Mouse (Mus musculus) neural tube, embryonic 11.5 days (tissue): ENCODE results near the gene Dclk2. TPM values are rescaled to one million over a fixed set of nuclear protein-coding genes. Genes with fewer than 3 reads are reported as not detected.

Source experiments
- ATAC-seq: fragments of 200-750 bp; cut with Nextera tagmentation; 2 replicates; pipeline ENCODE4 v1.8.0; 2017; ENCODE audit warnings: moderate number of reproducible peaks, mild to moderate bottlenecking, moderate TSS enrichment, moderate library complexity; ENCODE audit not compliant: insufficient read depth, low FRiP score, low TSS enrichment
- DNase-seq: peaks from one replicate; pipeline ENCODE4 v3.0.0-alpha.2; 2015; ENCODE audit warnings: low spot score
- H3K27ac ChIP-seq: fragments of 300-500 bp; sonication (generic); 2 replicates; pipeline ENCODE4 v1.5.1; 2014; ENCODE audit warnings: low read depth, mild to moderate bottlenecking, low read length
- H3K27me3 ChIP-seq: fragments of 300-500 bp; sonication (generic); 2 replicates; pipeline ENCODE4 v1.6.1; 2014; ENCODE audit warnings: mild to moderate bottlenecking, low read length, mixed read lengths; ENCODE audit not compliant: control insufficient read depth, insufficient read depth
- H3K36me3 ChIP-seq: fragments of 300-500 bp; sonication (generic); 2 replicates; pipeline ENCODE4 v1.6.1; 2014; ENCODE audit warnings: mild to moderate bottlenecking, low read length, moderate library complexity, mixed read lengths; ENCODE audit not compliant: control insufficient read depth, insufficient read depth
- H3K4me1 ChIP-seq: fragments of 300-500 bp; sonication (generic); 2 replicates; pipeline ENCODE4 v1.6.1; 2014; ENCODE audit warnings: low read length, mixed read lengths; ENCODE audit not compliant: control insufficient read depth, insufficient read depth
- H3K4me2 ChIP-seq: fragments of 300-500 bp; sonication (generic); 2 replicates; pipeline ENCODE4 v1.6.1; 2014; ENCODE audit warnings: low read depth, mild to moderate bottlenecking, moderate library complexity
- H3K4me3 ChIP-seq: fragments of 300-500 bp; sonication (generic); 2 replicates; pipeline ENCODE4 v1.5.1; 2014; ENCODE audit warnings: low read depth, low read length
- H3K9ac ChIP-seq: fragments of 300-500 bp; sonication (generic); 2 replicates; pipeline ENCODE4 v1.6.1; 2014; ENCODE audit warnings: mild to moderate bottlenecking, low read length
- H3K9me3 ChIP-seq: fragments of 300-500 bp; sonication (generic); 2 replicates; pipeline ENCODE4 v1.6.1; 2016; ENCODE audit warnings: low read length; ENCODE audit not compliant: control insufficient read depth
- WGBS: fragments of 180-500 bp; shearing (Covaris S2); extraction: QIAGEN DNeasy Blood & Tissue Kit; methylation state at CpG from one replicate; pipeline ENCODE4 v1.1.7; 2014; 5-methylcytosine and 5-hydroxymethylcytosine counted together
- polyA plus RNA-seq: library from polyadenylated mRNA; unstranded; fragments of >200 nt; fragmentation: Nextera tagmentation; extraction: Ambion mirVana; gene quantifications from 2 replicates; pipeline ENCODE4 v1.2.1, GENCODE M21; 2014

Dclk2 gene
- polyA plus RNA-seq, 1 experiment from 2014 or later, result 28.9 TPM

DNA sequence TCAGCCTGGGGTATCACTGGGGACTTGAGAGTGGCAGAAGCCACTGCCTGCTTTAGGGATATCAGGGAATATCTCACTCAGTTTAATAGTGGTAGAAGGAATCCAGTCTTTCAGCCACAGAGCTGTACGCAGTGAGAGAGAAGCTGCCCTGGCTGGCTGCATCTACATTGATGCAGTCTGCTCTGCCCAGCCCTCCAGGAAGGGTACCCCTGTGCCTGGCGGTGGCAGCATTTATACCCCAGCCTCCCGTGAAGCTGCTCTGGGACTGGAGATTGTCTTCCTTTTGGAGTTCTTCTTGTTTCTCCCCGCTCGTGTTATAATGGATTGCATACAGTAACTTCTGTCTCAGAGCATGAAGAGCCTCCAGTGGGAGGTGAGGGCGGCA is 145.2 kb downstream of the Dclk2 start:
- no peaks in the 10 kb centered on the region for H3K36me3 ChIP-seq
- H3K4me1 ChIP-seq, result no peaks in the 10 kb centered on the region
- no peak overlapping the region for H3K4me3 ChIP-seq
- H3K9me3 ChIP-seq, result no peaks in the 10 kb centered on the region
- H3K27ac ChIP-seq, result no peak overlapping the region
- H3K9ac ChIP-seq, result no peak overlapping the region
- no peaks in the 10 kb centered on the region for H3K27me3 ChIP-seq
- WGBS, result 90% methylated on average over 6 of the region's 6 CpGs
- H3K4me2 ChIP-seq, result no peak overlapping the region
- ATAC-seq (no peak), DNase-seq (no peak)

DNA sequence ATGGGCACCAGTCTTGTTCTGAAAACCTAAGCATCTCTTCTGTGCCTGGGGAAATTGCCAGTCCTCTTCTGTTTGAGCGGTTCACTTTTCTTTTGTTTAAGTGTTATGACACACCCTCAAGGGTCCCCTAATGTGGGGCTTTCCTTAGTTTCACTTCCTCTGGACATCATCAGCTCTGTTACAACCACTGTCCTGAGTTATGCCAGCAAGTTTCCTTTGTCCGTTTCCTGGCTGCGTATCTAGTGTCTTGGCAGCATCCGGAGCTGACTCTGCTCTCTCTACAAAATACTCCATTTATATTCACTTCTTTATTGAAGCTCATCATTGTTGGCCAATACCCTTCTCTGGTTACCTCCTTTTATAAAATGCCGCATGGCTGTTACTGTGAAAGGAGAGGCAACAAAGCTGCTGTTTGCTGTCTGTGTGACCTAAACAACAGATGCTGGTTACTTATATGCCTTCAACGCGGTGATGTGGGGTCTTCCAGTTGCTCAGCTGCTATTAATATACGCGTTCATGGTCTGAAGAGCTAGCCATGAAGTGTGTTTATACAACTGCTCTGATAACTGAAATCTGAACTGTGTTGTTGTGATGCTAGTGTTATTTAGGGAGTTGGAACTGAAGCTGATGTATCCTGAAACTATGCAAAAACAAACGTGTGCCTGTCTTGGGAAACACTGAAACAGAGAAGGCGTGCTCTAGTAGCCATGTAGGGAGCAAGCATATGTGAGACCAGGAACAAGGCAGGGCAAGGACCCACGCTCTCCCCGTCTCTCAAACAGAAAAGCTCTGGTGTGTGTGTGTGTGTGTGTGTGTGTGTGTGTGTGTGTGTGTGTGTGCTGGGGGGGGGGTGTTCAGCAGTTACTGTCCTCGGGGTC is 145.8 kb downstream of the Dclk2 start:
- no peaks in the 10 kb centered on the region for H3K4me1 ChIP-seq
- peak overlapping the region; percentile 50; the same call in 1 of the 2 replicates for H3K27ac ChIP-seq
- 65% methylated on average over 14 of the region's 14 CpGs for WGBS
- ATAC-seq (no peak), DNase-seq (no peak)
- H3K36me3 ChIP-seq, result no peaks in the 10 kb centered on the region
- H3K4me3 ChIP-seq, result no peak overlapping the region
- no peaks in the 10 kb centered on the region for H3K27me3 ChIP-seq
- H3K4me2 ChIP-seq, result no peak overlapping the region
- H3K9ac ChIP-seq, result no peak overlapping the region
- no peaks in the 10 kb centered on the region for H3K9me3 ChIP-seq

DNA sequence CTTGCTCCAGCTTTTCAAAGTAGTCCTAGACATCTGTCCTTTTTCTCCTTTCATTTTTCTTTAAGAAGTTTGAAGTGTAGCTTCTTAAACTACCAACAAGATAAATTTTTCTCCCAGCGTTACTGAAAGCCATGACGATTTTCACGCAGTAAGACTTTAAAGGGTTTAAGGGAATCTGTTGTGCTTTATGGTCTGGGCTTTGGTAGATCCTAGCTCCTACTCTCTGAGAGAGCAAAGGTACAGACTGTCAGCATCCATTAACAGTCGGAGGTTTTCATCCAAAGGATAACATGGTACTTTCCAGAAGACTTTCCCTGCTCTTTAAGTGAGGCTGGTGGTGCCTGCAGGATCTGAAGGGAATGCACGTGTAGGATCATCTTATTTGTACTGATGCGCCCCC is 151.7 kb downstream of the Dclk2 start:
- Histone ChIP-seq H3K4me2 (no peak overlapping the region), H3K27me3 (no peaks in the 10 kb centered on the region), H3K9ac (no peak overlapping the region), H3K4me1 (peaks cover 3% of the 10 kb centered on the region; the same call in 1 of the 2 replicates), H3K27ac (peak overlapping the region; percentile 17; the same call in 1 of the 2 replicates), H3K36me3 (no peaks in the 10 kb centered on the region), H3K4me3 (no peak overlapping the region), H3K9me3 (no peaks in the 10 kb centered on the region)
- DNase-seq (no peak), ATAC-seq (no peak)
- WGBS, result 42% methylated on average over 6 of the region's 6 CpGs

DNA sequence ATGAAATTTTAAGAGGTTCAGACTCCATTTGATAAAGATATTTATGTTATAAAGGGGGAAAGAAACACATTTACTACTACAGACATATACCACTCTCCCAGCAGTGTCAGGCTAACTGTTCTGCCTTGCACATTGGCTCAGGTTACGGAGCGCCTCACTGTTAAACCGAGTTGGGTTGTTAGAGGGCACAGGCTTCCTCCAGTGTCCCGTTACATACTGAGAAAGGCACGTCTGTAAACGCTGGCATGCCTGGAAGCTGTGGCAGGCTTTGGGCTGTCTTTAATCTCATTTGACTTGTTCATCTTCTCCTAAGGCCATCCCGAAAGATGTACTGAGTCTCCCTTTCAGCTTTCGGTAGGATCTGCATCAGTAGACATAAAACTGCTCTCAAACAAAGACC is 152.1 kb downstream of the Dclk2 start:
- Histone ChIP-seq H3K9ac (no peak overlapping the region), H3K4me1 (peaks cover 3% of the 10 kb centered on the region; the same call in 1 of the 2 replicates), H3K4me2 (0 out of 2 replicates have a peak overlapping the region, but pooled peaks have one; percentile 6), H3K27ac (no peak overlapping the region), H3K27me3 (no peaks in the 10 kb centered on the region), H3K4me3 (no peak overlapping the region), H3K9me3 (no peaks in the 10 kb centered on the region), H3K36me3 (no peaks in the 10 kb centered on the region)
- ATAC-seq (no peak), DNase-seq (peak; percentile 12)
- WGBS, result 22% methylated on average over 8 of the region's 8 CpGs

DNA sequence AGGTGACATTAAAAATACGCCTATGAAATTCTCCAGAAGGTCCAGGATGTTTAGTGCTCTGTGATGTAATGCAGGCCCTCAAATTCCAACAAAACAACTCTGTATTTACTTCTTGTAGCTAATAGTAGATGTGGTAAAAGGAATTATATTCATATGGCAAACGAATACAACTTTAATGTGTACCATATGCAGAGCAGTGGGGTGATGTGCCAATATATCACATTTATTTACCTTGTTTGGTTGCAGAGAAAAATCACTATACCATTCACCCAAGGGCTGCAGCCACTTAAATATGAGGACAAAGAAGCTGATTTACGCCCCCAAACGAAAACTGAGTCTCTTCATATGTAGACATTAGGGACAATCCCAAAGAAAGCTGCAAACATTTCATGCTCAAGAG is 158.2 kb downstream of the Dclk2 start:
- 87% methylated on average over 4 of the region's 4 CpGs for WGBS
- Histone ChIP-seq H3K4me3 (no peak overlapping the region), H3K4me2 (no peak overlapping the region), H3K4me1 (no peaks in the 10 kb centered on the region; the same call in 1 of the 2 replicates), H3K9me3 (no peaks in the 10 kb centered on the region), H3K27ac (no peak overlapping the region), H3K36me3 (no peaks in the 10 kb centered on the region), H3K9ac (no peak overlapping the region), H3K27me3 (no peaks in the 10 kb centered on the region)
- ATAC-seq (no peak), DNase-seq (no peak)

DNA sequence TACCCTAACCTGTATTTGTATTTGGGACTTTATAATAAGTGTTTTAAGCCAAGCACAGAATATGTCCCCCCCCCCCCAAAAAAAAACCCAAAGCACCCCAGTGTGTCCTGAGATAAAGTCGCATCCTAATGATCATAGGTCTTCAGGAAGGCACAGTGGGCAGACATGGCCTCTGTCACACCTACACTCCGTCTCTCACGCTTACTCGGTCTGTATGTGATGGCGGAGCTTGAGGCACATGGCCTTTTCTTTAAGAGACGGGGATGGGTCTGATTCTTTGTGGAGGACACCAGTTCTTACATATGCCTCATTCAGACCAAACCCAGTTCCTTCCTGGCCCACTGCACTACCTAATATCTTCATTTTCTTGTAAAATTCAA is 158.6 kb downstream of the Dclk2 start:
- H3K27me3 ChIP-seq, result no peaks in the 10 kb centered on the region
- no peaks in the 10 kb centered on the region for H3K9me3 ChIP-seq
- ATAC-seq, result no peak
- H3K36me3 ChIP-seq, result no peaks in the 10 kb centered on the region
- DNase-seq, result no peak
- H3K4me3 ChIP-seq, result no peak overlapping the region
- H3K27ac ChIP-seq, result no peak overlapping the region
- H3K9ac ChIP-seq, result no peak overlapping the region
- no peak overlapping the region for H3K4me2 ChIP-seq
- WGBS, result 85% methylated on average over 6 of the region's 6 CpGs
- H3K4me1 ChIP-seq, result no peaks in the 10 kb centered on the region; the same call in 1 of the 2 replicates

DNA sequence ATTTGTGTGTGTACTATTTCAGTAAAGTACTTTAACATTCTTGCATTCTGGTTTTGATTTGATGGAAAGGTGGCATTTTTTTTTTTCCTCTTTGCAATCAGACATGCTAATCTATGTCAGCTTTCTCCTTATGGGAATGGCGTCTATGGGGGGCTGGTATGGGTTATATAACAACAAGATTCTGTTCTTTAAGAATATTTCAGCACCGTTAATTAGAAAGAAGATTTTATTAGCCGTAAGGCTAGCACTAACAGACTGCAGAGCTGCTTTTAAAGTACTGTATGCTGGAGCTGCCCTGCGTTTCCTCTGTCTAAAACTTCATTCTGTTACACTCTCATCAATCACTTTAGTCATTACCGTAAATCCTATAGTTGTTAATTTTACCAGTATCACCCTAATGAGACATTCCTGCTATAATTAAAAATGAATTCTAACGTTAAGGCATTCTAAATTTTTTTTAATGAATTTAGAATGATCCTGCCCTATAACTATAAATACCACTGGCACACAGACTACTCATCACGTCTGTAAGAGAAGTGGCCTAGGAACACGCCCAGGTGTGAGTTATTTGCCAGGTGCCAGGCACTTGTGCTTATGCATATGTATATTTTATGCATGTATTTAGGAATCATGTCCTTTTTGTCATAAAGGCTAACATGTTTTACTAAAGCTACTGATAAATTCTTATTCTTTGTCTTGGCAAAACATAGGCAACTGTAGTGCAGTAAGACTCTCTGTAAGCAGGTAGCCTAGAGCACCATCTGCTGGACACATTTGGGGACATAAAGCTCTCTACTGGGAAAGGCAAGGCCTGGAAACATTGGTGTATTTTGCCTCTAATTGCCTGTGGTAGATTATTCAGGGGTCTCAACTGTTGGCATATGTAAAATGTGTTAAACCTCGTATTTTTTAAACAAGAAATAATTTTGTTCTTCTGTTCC is 159.3 kb downstream of the Dclk2 start:
- no peaks in the 10 kb centered on the region for H3K36me3 ChIP-seq
- H3K27me3 ChIP-seq, result no peaks in the 10 kb centered on the region
- H3K4me3 ChIP-seq, result no peak overlapping the region
- no peak overlapping the region for H3K9ac ChIP-seq
- no peaks in the 10 kb centered on the region for H3K9me3 ChIP-seq
- DNase-seq, result peak; percentile 63
- 64% methylated on average over 9 of the region's 9 CpGs for WGBS
- peak; percentile 71 for ATAC-seq
- no peak overlapping the region for H3K27ac ChIP-seq
- H3K4me2 ChIP-seq, result no peak overlapping the region
- no peaks in the 10 kb centered on the region; the same call in 1 of the 2 replicates for H3K4me1 ChIP-seq

DNA sequence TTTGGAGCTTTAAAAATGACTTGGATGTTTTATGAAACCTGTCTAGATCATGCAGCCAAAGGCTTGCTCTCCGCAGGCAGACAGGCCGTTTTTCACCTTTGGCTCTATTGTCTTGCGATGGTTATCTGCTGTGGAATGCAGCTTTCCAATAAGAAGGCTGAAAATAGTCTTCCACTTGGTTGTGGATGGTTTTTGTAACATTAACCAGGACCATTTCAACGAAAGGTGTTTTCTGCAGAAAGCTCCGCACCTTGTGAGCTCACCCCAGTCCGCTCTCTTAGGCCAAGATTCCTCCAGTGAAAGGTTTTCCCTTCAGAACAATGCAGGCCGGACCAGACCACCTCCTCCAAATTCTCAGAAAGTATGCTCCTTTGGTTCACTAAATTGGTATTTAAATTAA is 160.2 kb downstream of the Dclk2 start:
- Histone ChIP-seq H3K9me3 (no peaks in the 10 kb centered on the region), H3K4me3 (no peak overlapping the region), H3K27me3 (no peaks in the 10 kb centered on the region), H3K4me1 (no peaks in the 10 kb centered on the region; the same call in 1 of the 2 replicates), H3K9ac (no peak overlapping the region), H3K36me3 (no peaks in the 10 kb centered on the region), H3K27ac (no peak overlapping the region), H3K4me2 (no peak overlapping the region)
- ATAC-seq (no peak), DNase-seq (no peak)
- WGBS, result 66% methylated on average over 7 of the region's 7 CpGs
